Mouse (Mus musculus): Measurements from ENCODE around the gene Angptl2.

DNA sequence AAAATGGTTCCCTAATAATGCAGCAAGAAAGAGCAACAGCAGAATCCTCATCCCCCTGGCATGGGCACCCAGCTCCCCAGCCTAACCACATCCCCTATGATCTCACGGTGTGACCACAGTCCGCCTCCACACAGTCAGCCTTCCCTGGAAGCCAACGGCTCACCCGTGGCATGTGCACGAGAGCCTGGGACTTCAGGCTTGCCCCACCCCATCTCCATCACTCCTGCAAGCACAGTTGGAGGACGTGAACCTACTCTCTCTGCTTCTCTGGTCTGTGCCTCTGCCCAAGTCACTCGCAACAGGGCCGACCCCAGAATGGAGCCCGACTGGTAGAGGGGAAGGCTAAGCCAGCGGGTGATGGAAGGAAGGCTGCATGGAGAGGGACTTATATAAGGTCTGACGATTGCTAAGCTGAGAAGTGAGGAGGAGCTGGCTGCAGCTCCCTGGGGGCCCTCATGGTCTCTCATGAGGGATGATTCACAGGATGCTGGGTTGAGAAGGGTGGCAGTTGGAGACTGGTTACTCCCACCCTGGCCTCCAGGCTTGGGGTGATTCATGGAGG is 5.6 kb downstream of the Angptl2 start:
- TF ChIP-seq CTCF (IDR thresholded peaks at IDR 0.05; ENCODE audit: low read depth, low read length) (no peak), EP300 (IDR thresholded peaks at IDR 0.05; ENCODE audit: insufficient read depth, low read depth, low read length) (no peak)

Data from ES-Bruce4 (cell line).